Mouse (Mus musculus): ENCODE results near the gene Tbc1d15. TPM values are rescaled to one million over a fixed set of nuclear protein-coding genes. Genes with fewer than 3 reads are reported as not detected.

Gene Tbc1d15
- total and polyA plus RNA-seq, 3 experiments: 9.4 to 46.4 TPM; not detected in 1

- Histone ChIP-seq H3K9me3 (replicated peaks; ENCODE audit: insufficient read depth, low read length) (no peaks in the 10 kb centered on the region), H3K4me1 (ENCODE audit: control insufficient read depth in 1 of 2, insufficient read depth in 2 of 2, low read length in 2 of 2) (peaks cover 6 to 14% of the 10 kb centered on the region in 2 experiments), H3K27me3 (ENCODE audit: control insufficient read depth in 1 of 2, insufficient read depth in 2 of 2, low read length in 2 of 2) (no peaks in the 10 kb centered on the region), H3K79me2 (ENCODE audit: control insufficient read depth, insufficient read depth, low read length, poor library complexity) (peaks cover 23% of the 10 kb centered on the region), H3K36me3 (ENCODE audit: control insufficient read depth in 1 of 2, insufficient read depth in 2 of 2, low read length in 2 of 2) (peaks cover 0 to 14% of the 10 kb centered on the region in 2 experiments; a peak in 2 of 4 replicates), H3K4me3 (ENCODE audit: control insufficient read depth in 1 of 2, insufficient read depth in 1 of 2, low read depth in 2 of 2, low read length in 2 of 2) (no peak overlapping the region), H3K9ac (ENCODE audit: control insufficient read depth, low read depth, low read length, poor library complexity, severe bottlenecking) (no peak overlapping the region), H3K27ac (ENCODE audit: control insufficient read depth, low read depth, low read length) (no peak overlapping the region)
- peak; percentile 46 for DNase-seq (ENCODE audit: low read depth, low spot score)
- TF ChIP-seq NELFE (IDR thresholded peaks at IDR 0.05; ENCODE audit: low read depth, low read length): no peak
- no peak for TF ChIP-seq ZNF384 (IDR thresholded peaks at IDR 0.05; ENCODE audit: low read depth, low read length)
- 0 out of 2 replicates have a peak, but pooled peaks have one; percentile 12 for TF ChIP-seq TCF12 (IDR thresholded peaks at IDR 0.05; ENCODE audit: low read depth, low read length)
- no peak for TF ChIP-seq JUND (IDR thresholded peaks at IDR 0.05; ENCODE audit: low read depth, low read length)
- TF ChIP-seq ETS1 (IDR thresholded peaks at IDR 0.05; ENCODE audit: low read depth, low read length): no peak
- TF ChIP-seq CTCF (IDR thresholded peaks at IDR 0.05 in 2 of 3, conservative IDR thresholded peaks at IDR 0.05 in 1 of 3; ENCODE audit: control insufficient read depth in 1 of 3, insufficient read depth in 1 of 3, low read depth in 2 of 3, low read length in 3 of 3, poor library complexity in 1 of 3, severe bottlenecking in 1 of 3): peak in 2 of 3 experiments; percentile 10 to 52; a peak in 2 of 6 replicates
- no peak for TF ChIP-seq USF1 (IDR thresholded peaks at IDR 0.05; ENCODE audit: low read depth, low read length)
- no peak for TF ChIP-seq POLR2AphosphoS2 (IDR thresholded peaks at IDR 0.05; ENCODE audit: low read length)
- TF ChIP-seq ZMIZ1 (IDR thresholded peaks at IDR 0.05; ENCODE audit: low read depth, low read length): no peak
- no peak for TF ChIP-seq KAT2A (conservative IDR thresholded peaks at IDR 0.05; ENCODE audit: low read depth, low read length)
- TF ChIP-seq USF2 (IDR thresholded peaks at IDR 0.05; ENCODE audit: borderline replicate concordance in 1 of 2, insufficient read depth in 1 of 2, low read depth in 1 of 2, low read length in 2 of 2): no peak
- TF ChIP-seq RAD21 (IDR thresholded peaks at IDR 0.05; ENCODE audit: low read depth, low read length): peak; percentile 65
- TF ChIP-seq CHD2 (IDR thresholded peaks at IDR 0.05; ENCODE audit: low read length): no peak
- TF ChIP-seq HCFC1 (IDR thresholded peaks at IDR 0.05; ENCODE audit: low read depth, low read length): no peak
- no peak for TF ChIP-seq CHD1 (IDR thresholded peaks at IDR 0.05; ENCODE audit: low read depth, low read length)
- TF ChIP-seq MYC (IDR thresholded peaks at IDR 0.05; ENCODE audit: low read depth, low read length): no peak
- TF ChIP-seq POLR2AphosphoS5 (IDR thresholded peaks at IDR 0.05; ENCODE audit: borderline replicate concordance, low read depth, low read length): no peak
- no peak for TF ChIP-seq RCOR1 (IDR thresholded peaks at IDR 0.05; ENCODE audit: low read depth, low read length)
- peak; percentile 24 to 60; a peak in 2 of 4 replicates for TF ChIP-seq EP300 (IDR thresholded peaks at IDR 0.05; ENCODE audit: low read depth in 1 of 2, low read length in 2 of 2)
- TF ChIP-seq MXI1 (IDR thresholded peaks at IDR 0.05; ENCODE audit: low read depth, low read length): no peak
- TF ChIP-seq MYB (IDR thresholded peaks at IDR 0.05; ENCODE audit: low read depth, low read length): no peak
- TF ChIP-seq MAX (IDR thresholded peaks at IDR 0.05; ENCODE audit: low read length): no peak
- peak; percentile 55 for TF ChIP-seq SIN3A (IDR thresholded peaks at IDR 0.05; ENCODE audit: low read length)
- TF ChIP-seq E2F4 (IDR thresholded peaks at IDR 0.05; ENCODE audit: borderline replicate concordance, low read depth, low read length): no peak
- peak; percentile 57 for TF ChIP-seq GATA1 (IDR thresholded peaks at IDR 0.05; ENCODE audit: low read depth, low read length)
- no peak for TF ChIP-seq NRF1 (IDR thresholded peaks at IDR 0.05; ENCODE audit: insufficient read depth, low read depth, low read length, poor library complexity, severe bottlenecking)
- no peak for TF ChIP-seq GABPA (IDR thresholded peaks at IDR 0.05; ENCODE audit: low read depth, low read length)
- no peak for TF ChIP-seq MAZ (IDR thresholded peaks at IDR 0.05; ENCODE audit: low read depth, low read length)
- TF ChIP-seq ZC3H11A (IDR thresholded peaks at IDR 0.05; ENCODE audit: low read depth, low read length): peak; percentile 39; the same call in 1 of the 2 replicates
- no peak for TF ChIP-seq TAL1 (IDR thresholded peaks at IDR 0.05; ENCODE audit: low read length)
- TF ChIP-seq TBP (IDR thresholded peaks at IDR 0.05; ENCODE audit: low read depth, low read length): no peak
- no peak for TF ChIP-seq MAFK (IDR thresholded peaks at IDR 0.05; ENCODE audit: borderline replicate concordance, low read depth, low read length)
- peak; percentile 41; the same call in 1 of the 2 replicates for TF ChIP-seq SMC3 (IDR thresholded peaks at IDR 0.05; ENCODE audit: low read depth, low read length)
- no peak for TF ChIP-seq UBTF (IDR thresholded peaks at IDR 0.05; ENCODE audit: borderline replicate concordance, insufficient read depth, low read depth, low read length)
- no peak for TF ChIP-seq ZKSCAN1 (IDR thresholded peaks at IDR 0.05; ENCODE audit: low read depth, low read length)
- TF ChIP-seq MEF2A (IDR thresholded peaks at IDR 0.05; ENCODE audit: extremely low read depth, insufficient replicate concordance, low read depth, low read length, poor library complexity, severe bottlenecking): no peak
- TF ChIP-seq POLR2A (IDR thresholded peaks at IDR 0.05; ENCODE audit: control insufficient read depth in 1 of 2, insufficient read depth in 1 of 2, low read depth in 1 of 2, low read length in 2 of 2, poor library complexity in 1 of 2): no peak
- no peak for TF ChIP-seq BHLHE40 (IDR thresholded peaks at IDR 0.05; ENCODE audit: borderline replicate concordance, low read depth, low read length)
These were observed 2.3 kb upstream of the Tbc1d15 start for GRCm38 (mm10) chr10:115253521-115253920.

Data from MEL (cell line).